Mouse (Mus musculus) heart, embryonic 13.5 days (tissue): ENCODE measurements around the gene Plvap. TPM values are rescaled to one million over a fixed set of nuclear protein-coding genes. Genes with fewer than 3 reads are reported as not detected.
"Not testable (repeated sequence)": the region's sequence is repeated elsewhere in the genome, so short reads cannot be mapped to it uniquely, and the experiment has no call there.

Source experiments
- ATAC-seq: fragments of 200-750 bp; cut with Nextera tagmentation; 2 replicates; pipeline ENCODE4 v1.8.0; 2017; ENCODE audit warnings: moderate TSS enrichment; ENCODE audit not compliant: insufficient number of reproducible peaks, low FRiP score, low TSS enrichment; ENCODE audit errors: extremely low read depth
- H3K27ac ChIP-seq: fragments of 300-500 bp; sonication (generic); replicated peaks from 2 replicates; pipeline ENCODE4 v1.5.1; 2015; ENCODE audit warnings: moderate library complexity, mild to moderate bottlenecking, inconsistent platforms
- H3K27me3 ChIP-seq: fragments of 300-500 bp; sonication (generic); replicated peaks from 2 replicates; pipeline ENCODE4 v1.6.1; 2015; ENCODE audit warnings: mild to moderate bottlenecking, inconsistent platforms
- H3K36me3 ChIP-seq: fragments of 300-500 bp; sonication (generic); 2 replicates; pipeline ENCODE4 v1.6.1; 2015; ENCODE audit warnings: mild to moderate bottlenecking, inconsistent platforms
- H3K4me1 ChIP-seq: fragments of 300-500 bp; sonication (generic); 2 replicates; pipeline ENCODE4 v1.6.1; 2015; ENCODE audit warnings: inconsistent platforms
- H3K4me2 ChIP-seq: fragments of 300-500 bp; sonication (generic); 2 replicates; pipeline ENCODE4 v1.6.1; 2015; ENCODE audit warnings: inconsistent platforms, mild to moderate bottlenecking, moderate library complexity
- H3K4me3 ChIP-seq: fragments of 300-500 bp; sonication (generic); 2 replicates; pipeline ENCODE4 v1.5.1; 2015; ENCODE audit warnings: moderate library complexity, mild to moderate bottlenecking, inconsistent platforms
- H3K9ac ChIP-seq: fragments of 300-500 bp; sonication (generic); 2 replicates; pipeline ENCODE4 v1.6.1; 2015; ENCODE audit warnings: inconsistent platforms, mild to moderate bottlenecking, moderate library complexity
- H3K9me3 ChIP-seq: fragments of 300-500 bp; sonication (generic); 2 replicates; pipeline ENCODE4 v1.6.1; 2016; ENCODE audit warnings: inconsistent platforms
- WGBS: fragments of 180-500 bp; shearing (Covaris S2); methylation state at CpG from one replicate; pipeline ENCODE4 v1.1.7; 2015; ENCODE audit warnings: mixed read lengths; 5-methylcytosine and 5-hydroxymethylcytosine counted together
- polyA plus RNA-seq: library from polyadenylated mRNA; unstranded; fragments of >200 nt; fragmentation: Nextera tagmentation; extraction: Ambion mirVana; gene quantifications from 2 replicates; pipeline ENCODE4 v1.2.1, GENCODE M21; 2015

Plvap gene
- polyA plus RNA-seq, 1 experiment from 2014 or later, result 135 TPM

GRCm38 (mm10) chr8:71543755-71544154, 32.2 kb upstream of the Plvap start:
- H3K4me1 ChIP-seq, result peaks cover 10% of the 10 kb centered on the region
- H3K9ac ChIP-seq, result peak overlapping the region; percentile 86
- no peak overlapping the region for H3K27ac ChIP-seq
- H3K36me3 ChIP-seq, result peaks cover 39% of the 10 kb centered on the region
- no peak for ATAC-seq
- peak overlapping the region; percentile 96 for H3K4me2 ChIP-seq
- H3K4me3 ChIP-seq, result peak overlapping the region; percentile 88
- WGBS, result 84% methylated on average over 9 of the region's 9 CpGs
- H3K9me3 ChIP-seq, result no peaks in the 10 kb centered on the region
- H3K27me3 ChIP-seq, result 0 out of 2 replicates have a peak, but pooled peaks cover 7% of the 10 kb centered on the region

GRCm38 (mm10) chr8:71542632-71543343, 31.2 kb upstream of the Plvap start, which contains the start of gene Mvb12a:
Mvb12a (plus strand) TSS chr8:71542922.
- Histone ChIP-seq H3K4me3 (peak within 1 kb of the TSS; percentile 88), H3K9ac (peak within 1 kb of the TSS; percentile 86), H3K9me3 (no peaks in the 10 kb centered on the region), H3K36me3 (peaks cover 30% of the 10 kb centered on the region), H3K27ac (peak within 1 kb of the TSS; percentile 70), H3K27me3 (0 out of 2 replicates have a peak, but pooled peaks cover 7% of the 10 kb centered on the region), H3K4me2 (peak within 1 kb of the TSS; percentile 96), H3K4me1 (peaks cover 15% of the 10 kb centered on the region)
- peak; percentile 93 for ATAC-seq
- WGBS, result under 1% methylated on average over 55 of the region's 55 CpGs

GRCm38 (mm10) chr8:71537028-71537867, 25.7 kb upstream of the Plvap start, which contains the start of gene Bst2:
Bst2 (minus strand) TSS chr8:71537456.
- peaks cover 22% of the 10 kb centered on the region for H3K27me3 ChIP-seq
- H3K9me3 ChIP-seq, result no peaks in the 10 kb centered on the region
- peaks cover 14% of the 10 kb centered on the region for H3K4me1 ChIP-seq
- ATAC-seq, result peak; percentile 79; the same call in 1 of the 2 replicates
- peak within 1 kb of the TSS; percentile 69 for H3K4me2 ChIP-seq
- H3K27ac ChIP-seq, result peak within 1 kb of the TSS; percentile 57
- H3K9ac ChIP-seq, result peak within 1 kb of the TSS; percentile 76
- peak within 1 kb of the TSS; percentile 58 for H3K4me3 ChIP-seq
- WGBS, result 2% methylated on average over 37 of the region's 37 CpGs
- no peaks in the 10 kb centered on the region for H3K36me3 ChIP-seq

DNA sequence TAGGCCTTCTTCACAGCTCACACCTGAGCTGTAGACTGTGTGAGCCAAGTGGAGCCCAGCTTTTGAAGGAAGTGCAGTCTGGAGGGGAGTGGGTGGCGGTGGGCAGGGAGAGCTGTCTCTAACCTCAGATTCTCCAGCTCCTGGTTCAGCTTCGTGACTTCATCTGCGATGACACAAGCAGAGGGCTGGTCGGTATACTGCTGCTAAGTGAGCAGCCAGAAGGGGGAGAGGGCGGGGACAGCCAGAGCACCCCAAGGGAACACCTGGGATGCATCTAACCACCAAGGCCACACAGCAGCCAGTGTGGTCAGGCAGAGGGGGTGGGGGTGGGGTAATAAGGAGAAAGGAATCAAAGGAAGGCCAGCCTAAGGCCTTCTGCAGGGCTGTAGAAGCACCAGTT, 24.1 kb upstream of the Plvap start:
- H3K4me2 ChIP-seq, result peak overlapping the region; percentile 69
- 66% methylated on average over 5 of the region's 5 CpGs for WGBS
- no peaks in the 10 kb centered on the region for H3K36me3 ChIP-seq
- peaks cover 22% of the 10 kb centered on the region for H3K27me3 ChIP-seq
- H3K9ac ChIP-seq, result peak overlapping the region; percentile 60
- peaks cover 14% of the 10 kb centered on the region for H3K4me1 ChIP-seq
- no peak for ATAC-seq
- no peaks in the 10 kb centered on the region for H3K9me3 ChIP-seq
- no peak overlapping the region for H3K27ac ChIP-seq
- H3K4me3 ChIP-seq, result 0 out of 2 replicates have a peak overlapping the region, but pooled peaks have one; percentile 58

DNA sequence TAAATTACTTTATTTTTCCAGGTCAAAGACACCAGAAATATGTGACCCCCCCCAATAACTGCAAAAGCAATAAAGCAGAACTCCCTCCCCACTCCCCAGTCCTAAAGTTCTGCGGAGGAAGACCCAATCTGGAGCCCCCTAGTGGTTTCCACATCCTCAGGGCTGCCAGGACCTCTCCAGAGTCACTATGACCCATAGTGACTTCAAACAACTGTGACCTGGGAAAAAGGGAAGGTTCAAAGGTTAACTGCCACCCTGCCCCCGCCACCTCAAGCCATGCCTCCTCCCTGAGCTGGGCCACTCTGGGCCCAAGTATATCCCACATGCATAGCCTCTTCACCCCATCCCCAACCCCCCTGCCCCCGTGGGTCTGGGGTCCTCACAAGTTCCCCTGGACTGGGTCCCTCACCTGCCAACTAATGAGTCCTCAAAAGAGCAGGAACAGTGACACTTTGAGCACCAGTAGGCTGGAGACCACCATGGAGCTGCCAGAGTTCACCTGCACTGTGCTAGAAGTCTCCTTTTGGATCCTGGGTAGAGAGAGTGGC, 22.8 kb upstream of the Plvap start:
- 34% methylated on average over 3 of the region's 3 CpGs for WGBS
- H3K4me3 ChIP-seq, result no peak overlapping the region
- H3K4me1 ChIP-seq, result peaks cover 14% of the 10 kb centered on the region
- no peak for ATAC-seq
- H3K27me3 ChIP-seq, result peaks cover 17% of the 10 kb centered on the region
- no peaks in the 10 kb centered on the region for H3K36me3 ChIP-seq
- H3K9ac ChIP-seq, result no peak overlapping the region
- no peaks in the 10 kb centered on the region for H3K9me3 ChIP-seq
- H3K4me2 ChIP-seq, result no peak overlapping the region
- H3K27ac ChIP-seq, result no peak overlapping the region

GRCm38 (mm10) chr8:71530735-71531467, 19.3 kb upstream of the Plvap start:
- H3K9me3 ChIP-seq, H3K27ac ChIP-seq, H3K36me3 ChIP-seq, H3K9ac ChIP-seq, H3K4me3 ChIP-seq, ATAC-seq, H3K4me2 ChIP-seq: not testable (repeated sequence)
- H3K27me3 ChIP-seq, result peaks cover 11% of the 10 kb centered on the region; the same call in 1 of the 2 replicates
- peaks cover 28% of the 10 kb centered on the region for H3K4me1 ChIP-seq
- 70% methylated on average over 5 of the region's 12 CpGs for WGBS

DNA sequence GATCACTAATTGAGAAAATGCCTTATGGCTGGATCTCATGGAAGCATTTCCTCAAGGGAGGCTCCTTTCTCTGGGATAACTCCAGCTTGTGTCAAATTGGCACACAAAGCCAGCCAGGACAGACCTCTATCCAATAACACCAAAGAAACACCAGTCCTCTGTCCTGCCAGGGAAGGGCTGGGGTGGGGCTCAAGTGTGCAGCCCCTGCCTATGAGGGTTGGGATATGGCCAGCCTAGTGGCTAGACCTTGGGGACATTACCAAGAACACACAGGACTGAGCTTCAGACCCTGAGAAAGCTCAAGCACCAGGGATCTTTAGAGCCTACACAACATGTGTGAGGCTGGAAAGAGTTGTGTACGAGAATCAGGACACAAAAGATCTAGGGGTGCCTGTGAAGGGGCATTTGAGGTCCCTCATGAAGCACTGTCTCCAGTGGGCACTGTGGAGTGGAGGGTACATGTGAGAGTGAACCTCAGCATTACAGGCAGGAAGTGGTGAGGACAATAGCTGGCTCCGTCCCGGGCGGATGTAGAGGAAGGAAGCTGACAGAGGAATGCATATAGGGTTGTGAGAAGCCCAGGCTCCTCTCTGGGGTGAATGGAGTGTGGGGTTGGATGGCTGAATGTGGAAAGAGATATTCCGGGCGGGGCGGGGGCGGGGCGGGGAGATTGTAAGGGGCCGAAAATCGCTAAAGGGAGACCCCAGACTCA, 17.0 kb upstream of the Plvap start:
- whole genome bisulfite sequencing, result 66% methylated on average over 11 of the region's 11 CpGs
- peak; percentile 34; the same call in 1 of the 2 replicates for ATAC-seq
- Histone ChIP-seq H3K4me2 (no peak overlapping the region), H3K4me3 (no peak overlapping the region), H3K9me3 (no peaks in the 10 kb centered on the region), H3K9ac (no peak overlapping the region), H3K27ac (peak overlapping the region; percentile 87), H3K27me3 (peaks cover 25% of the 10 kb centered on the region), H3K36me3 (no peaks in the 10 kb centered on the region), H3K4me1 (peaks cover 37% of the 10 kb centered on the region)

DNA sequence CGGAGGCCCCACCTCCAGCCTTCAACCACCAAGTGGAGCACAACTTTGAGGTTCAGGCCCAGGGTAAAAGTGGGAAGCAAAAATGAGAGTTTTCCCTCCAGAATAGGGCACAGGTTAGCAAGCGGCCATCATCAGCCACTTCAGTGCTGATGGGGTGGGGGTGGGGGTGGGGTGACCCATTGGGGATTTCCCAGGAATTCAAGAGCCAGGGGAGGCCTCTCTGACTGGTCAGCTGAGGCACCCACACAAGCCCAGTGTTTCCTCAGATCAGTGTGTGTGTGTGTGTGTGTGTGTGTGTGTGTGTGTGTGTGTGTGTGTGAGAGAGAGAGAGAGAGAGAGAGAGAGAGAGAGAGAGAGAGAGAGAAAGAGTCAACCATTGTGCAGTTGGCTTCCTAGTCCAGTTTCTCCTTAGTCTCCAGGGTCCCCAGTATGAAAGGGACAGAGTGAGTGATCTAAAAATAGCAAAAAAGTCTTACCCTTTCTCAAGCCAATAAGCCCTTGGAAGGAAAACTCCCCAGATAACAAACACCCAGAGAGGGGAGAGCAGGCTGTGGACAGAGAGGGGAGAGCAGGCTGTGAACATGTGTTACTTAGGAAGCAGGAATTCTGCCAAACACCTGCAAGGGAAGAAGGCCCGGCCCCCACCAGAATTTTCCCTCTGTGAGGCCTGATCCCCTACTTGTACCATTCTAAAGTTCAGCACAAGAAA, 15.8 kb upstream of the Plvap start:
- Histone ChIP-seq H3K4me2 (peak overlapping the region; percentile 11; the same call in 1 of the 2 replicates), H3K9me3 (no peaks in the 10 kb centered on the region), H3K4me1 (peaks cover 37% of the 10 kb centered on the region), H3K4me3 (no peak overlapping the region), H3K27ac (peak overlapping the region; percentile 87), H3K9ac (peak overlapping the region; percentile 50), H3K27me3 (peaks cover 25% of the 10 kb centered on the region), H3K36me3 (no peaks in the 10 kb centered on the region)
- WGBS, result 37% methylated on average over 3 of the region's 3 CpGs
- no peak for ATAC-seq

- H3K36me3 ChIP-seq, result no peaks in the 10 kb centered on the region
- no peak overlapping the region for H3K4me3 ChIP-seq
- H3K9ac ChIP-seq, result peak overlapping the region; percentile 50; the same call in 1 of the 2 replicates
- WGBS, result 8% methylated on average over 6 of the region's 6 CpGs
- H3K9me3 ChIP-seq, result no peaks in the 10 kb centered on the region
- no peak for ATAC-seq
- H3K4me1 ChIP-seq, result peaks cover 46% of the 10 kb centered on the region
- peak overlapping the region; percentile 61; the same call in 1 of the 2 replicates for H3K4me2 ChIP-seq
- H3K27me3 ChIP-seq, result peaks cover 25% of the 10 kb centered on the region
- H3K27ac ChIP-seq, result peak overlapping the region; percentile 87
These were observed 14.7 kb upstream of the Plvap start for GRCm38 (mm10) chr8:71526272-71526671.
